Mouse (Mus musculus): ENCODE measurements around the gene Kalrn. TPM values are rescaled to one million over a fixed set of nuclear protein-coding genes. Genes with fewer than 3 reads are reported as not detected.

Kalrn gene
- polyA plus RNA-seq, 2 experiments = 8.8 to 11.7 TPM

GRCm38 (mm10) chr16:34373519-34373918 lies 199.8 kb downstream of the Kalrn start:
- Histone ChIP-seq H3K4me3 (replicated peaks; ENCODE audit: low read length) (no peak overlapping the region), H3K9me3 (ENCODE audit: control insufficient read depth, low read length) (no peaks in the 10 kb centered on the region), H3K4me2 (replicated peaks; ENCODE audit: low read depth, low read length, severe bottlenecking) (no peak overlapping the region), H3K4me1 (ENCODE audit: control insufficient read depth, insufficient read depth, low read length) (peaks cover 8% of the 10 kb centered on the region; the same call in 1 of the 2 replicates), H3K36me3 (ENCODE audit: control insufficient read depth, insufficient read depth, low read length) (no peaks in the 10 kb centered on the region), H3K9ac (ENCODE audit: low read depth, low read length, severe bottlenecking) (no peak overlapping the region), H3K27me3 (ENCODE audit: control insufficient read depth, insufficient read depth, low read length) (no peaks in the 10 kb centered on the region), H3K27ac (replicated peaks; ENCODE audit: low read depth, low read length) (no peak overlapping the region)
- DNase-seq (ENCODE audit: low spot score) = no peak
- WGBS = 69% methylated on average over 4 of the region's 4 CpGs
- ATAC-seq (ENCODE audit: low FRiP score, low read depth) = no peak
- no peak for TF ChIP-seq POLR2A (IDR thresholded peaks at IDR 0.05; ENCODE audit: borderline replicate concordance, extremely low read depth, insufficient read depth, insufficient read length)

- H3K4me2 ChIP-seq (replicated peaks; ENCODE audit: low read depth, low read length, severe bottlenecking) = no peak overlapping the region
- WGBS = 72% methylated on average over 15 of the region's 15 CpGs
- DNase-seq (ENCODE audit: low spot score) (no peak), ATAC-seq (ENCODE audit: low FRiP score, low read depth) (no peak)
- H3K27ac ChIP-seq (replicated peaks; ENCODE audit: low read depth, low read length) = no peak overlapping the region
- H3K27me3 ChIP-seq (ENCODE audit: control insufficient read depth, insufficient read depth, low read length) = no peaks in the 10 kb centered on the region
- no peak overlapping the region for H3K9ac ChIP-seq (ENCODE audit: low read depth, low read length, severe bottlenecking)
- no peaks in the 10 kb centered on the region for H3K9me3 ChIP-seq (ENCODE audit: control insufficient read depth, low read length)
- no peak for TF ChIP-seq POLR2A (IDR thresholded peaks at IDR 0.05; ENCODE audit: borderline replicate concordance, extremely low read depth, insufficient read depth, insufficient read length)
- H3K36me3 ChIP-seq (ENCODE audit: control insufficient read depth, insufficient read depth, low read length) = no peaks in the 10 kb centered on the region
- peaks cover 8% of the 10 kb centered on the region; the same call in 1 of the 2 replicates for H3K4me1 ChIP-seq (ENCODE audit: control insufficient read depth, insufficient read depth, low read length)
- no peak overlapping the region for H3K4me3 ChIP-seq (replicated peaks; ENCODE audit: low read length)
Observed at GRCm38 (mm10) chr16:34372103-34372741, 201.1 kb downstream of the Kalrn start.

DNA sequence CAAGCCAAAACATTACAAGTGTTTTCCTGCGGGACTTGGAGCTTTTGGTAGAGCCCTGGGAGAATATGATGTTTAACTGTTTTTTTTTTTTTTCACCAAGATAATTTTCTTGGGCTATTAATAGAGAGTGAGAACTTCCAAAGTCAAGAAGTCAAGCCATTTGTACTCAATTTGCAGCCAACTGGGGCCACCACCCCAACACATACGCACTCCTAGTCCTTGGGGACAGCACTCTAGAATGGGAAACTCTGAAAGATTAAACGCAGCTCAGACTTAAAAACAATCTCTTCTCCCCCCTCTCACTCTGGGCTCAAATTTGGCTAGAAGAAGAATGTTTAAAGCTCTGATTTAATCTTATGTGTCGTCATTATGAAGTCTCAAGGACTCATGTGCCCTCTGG lies 214.1 kb downstream of the Kalrn start:
- WGBS = 85% methylated on average over 4 of the region's 4 CpGs
- ATAC-seq (ENCODE audit: low FRiP score, low read depth) (no peak), DNase-seq (ENCODE audit: low spot score) (no peak)
- H3K4me3 ChIP-seq (replicated peaks; ENCODE audit: low read length) = no peak overlapping the region
- H3K36me3 ChIP-seq (ENCODE audit: control insufficient read depth, insufficient read depth, low read length) = peaks cover 5% of the 10 kb centered on the region; the same call in 1 of the 2 replicates
- H3K9me3 ChIP-seq (ENCODE audit: control insufficient read depth, low read length) = no peaks in the 10 kb centered on the region
- no peaks in the 10 kb centered on the region for H3K4me1 ChIP-seq (ENCODE audit: control insufficient read depth, insufficient read depth, low read length)
- H3K27me3 ChIP-seq (ENCODE audit: control insufficient read depth, insufficient read depth, low read length) = no peaks in the 10 kb centered on the region
- H3K4me2 ChIP-seq (replicated peaks; ENCODE audit: low read depth, low read length, severe bottlenecking) = no peak overlapping the region
- no peak overlapping the region for H3K27ac ChIP-seq (replicated peaks; ENCODE audit: low read depth, low read length)
- no peak overlapping the region for H3K9ac ChIP-seq (ENCODE audit: low read depth, low read length, severe bottlenecking)
- no peak for TF ChIP-seq POLR2A (IDR thresholded peaks at IDR 0.05; ENCODE audit: borderline replicate concordance, extremely low read depth, insufficient read depth, insufficient read length)

DNA sequence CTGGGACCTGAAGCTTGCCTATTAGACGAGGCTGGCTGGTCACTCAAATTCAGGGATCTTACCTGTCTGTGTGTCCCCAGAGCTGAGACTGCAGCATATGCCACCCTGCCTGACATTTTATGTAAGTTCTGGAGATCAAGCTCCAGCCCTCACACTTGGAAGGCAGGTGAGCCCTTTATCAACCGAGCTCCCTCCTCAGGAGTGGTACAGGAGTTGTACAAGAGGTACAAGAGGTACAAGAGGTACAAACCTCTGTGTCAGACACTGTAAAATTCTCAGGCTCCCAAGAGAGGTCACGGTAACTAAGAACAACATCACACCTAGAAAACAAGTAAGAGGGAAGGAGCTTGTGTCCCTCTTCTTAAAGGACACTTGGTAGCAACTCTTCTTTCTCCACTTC lies 217.8 kb downstream of the Kalrn start:
- Histone ChIP-seq H3K27ac (replicated peaks; ENCODE audit: low read depth, low read length) (no peak overlapping the region), H3K9me3 (ENCODE audit: control insufficient read depth, low read length) (no peaks in the 10 kb centered on the region), H3K4me3 (replicated peaks; ENCODE audit: low read length) (no peak overlapping the region), H3K4me1 (ENCODE audit: control insufficient read depth, insufficient read depth, low read length) (no peaks in the 10 kb centered on the region), H3K4me2 (replicated peaks; ENCODE audit: low read depth, low read length, severe bottlenecking) (no peak overlapping the region), H3K9ac (ENCODE audit: low read depth, low read length, severe bottlenecking) (no peak overlapping the region), H3K36me3 (ENCODE audit: control insufficient read depth, insufficient read depth, low read length) (peaks cover 5% of the 10 kb centered on the region; the same call in 1 of the 2 replicates), H3K27me3 (ENCODE audit: control insufficient read depth, insufficient read depth, low read length) (no peaks in the 10 kb centered on the region)
- no peak for DNase-seq (ENCODE audit: low spot score)
- TF ChIP-seq POLR2A (IDR thresholded peaks at IDR 0.05; ENCODE audit: borderline replicate concordance, extremely low read depth, insufficient read depth, insufficient read length) = no peak
- no peak for ATAC-seq (ENCODE audit: low FRiP score, low read depth)
- WGBS = 82% methylated on average over 3 of the region's 3 CpGs

- Histone ChIP-seq H3K27me3 (ENCODE audit: control insufficient read depth, insufficient read depth, low read length) (no peaks in the 10 kb centered on the region), H3K27ac (replicated peaks; ENCODE audit: low read depth, low read length) (no peak overlapping the region), H3K9me3 (ENCODE audit: control insufficient read depth, low read length) (no peaks in the 10 kb centered on the region), H3K4me3 (replicated peaks; ENCODE audit: low read length) (no peak overlapping the region), H3K36me3 (ENCODE audit: control insufficient read depth, insufficient read depth, low read length) (peaks cover 5% of the 10 kb centered on the region; the same call in 1 of the 2 replicates), H3K4me2 (replicated peaks; ENCODE audit: low read depth, low read length, severe bottlenecking) (no peak overlapping the region), H3K4me1 (ENCODE audit: control insufficient read depth, insufficient read depth, low read length) (no peaks in the 10 kb centered on the region), H3K9ac (ENCODE audit: low read depth, low read length, severe bottlenecking) (no peak overlapping the region)
- DNase-seq (ENCODE audit: low spot score) (no peak), ATAC-seq (ENCODE audit: low FRiP score, low read depth) (no peak)
- WGBS = 71% methylated on average over 3 of the region's 3 CpGs
- no peak for TF ChIP-seq POLR2A (IDR thresholded peaks at IDR 0.05; ENCODE audit: borderline replicate concordance, extremely low read depth, insufficient read depth, insufficient read length)
Observed at GRCm38 (mm10) chr16:34354042-34354441, 219.3 kb downstream of the Kalrn start.

All from limb, embryonic 14.5 days (tissue).